Mouse (Mus musculus) Patski (cell line): ENCODE results near the gene Fam222a. TPM values are rescaled to one million over a fixed set of nuclear protein-coding genes. Genes with fewer than 3 reads are reported as not detected.

Experiments
- ATAC-seq: fragments of 100-300 bp; one replicate; pipeline ENCODE4 v1.8.0; 2021
- CTCF ChIA-PET: fragments of 350-600 bp; sonication (Branson Sonifier 250); formaldehyde crosslinking; loops from one replicate; lab custom pipeline; 2022; ENCODE audit warnings: inconsistent platforms; lab: Charles Lee
- POLR2A ChIA-PET: fragments of 350-600 bp; sonication (Branson Sonifier 250); formaldehyde crosslinking; loops from one replicate; lab custom pipeline; 2022; ENCODE audit warnings: antibody characterized with exemption, inconsistent platforms; lab: Charles Lee
- DNase-seq: peaks from one replicate; pipeline ENCODE4 v3.0.0-alpha.2; 2011; ENCODE audit warnings: low read depth, low spot score
- H3K27me3 ChIP-seq: fragments of 371-371 bp; one replicate; pipeline ENCODE4 v1.5.1; 2021
- CTCF ChIP-seq: fragments of 100-300 bp; IDR thresholded peaks from one replicate; pipeline ENCODE4 v1.5.1; 2021
- in situ Hi-C: fragments of 300-500 bp; cut with MboI; formaldehyde crosslinking; loops from 3 replicates; pipeline ENCODE4 v1.11.1; 2018; ENCODE audit warnings: low pct_unique_long_range_greater_than_20kb, mixed read lengths
- polyA plus RNA-seq: library from polyadenylated mRNA; unstranded; gene quantifications from one replicate; pipeline ENCODE4 v1.2.3, GENCODE M21; 2021

The Fam222a gene
- 2.1 TPM for polyA plus RNA-seq

GRCm38 (mm10) chr5:114567565-114568197 lies at the start of gene Fam222a:
Fam222a (plus strand) TSS chr5:114568016.
- no peak for DNase-seq

GRCm38 (mm10) chr5:114528355-114528754 lies 39.5 kb upstream of the Fam222a start:
- POLR2A ChIA-PET = no interaction called here
- H3K27me3 ChIP-seq = peaks cover 10% of the 10 kb centered on the region
- no peak for TF ChIP-seq CTCF
- ATAC-seq = no peak
- in situ Hi-C loops = no loop called here
- CTCF ChIA-PET = no interaction called here
- DNase-seq = no peak

More at GRCm38 (mm10) chr5:114567565-114568197, at the start of gene Fam222a:
- in situ Hi-C loops = no loop called here
- peak; percentile 65 for ATAC-seq
- no peak for TF ChIP-seq CTCF
- no peaks in the 10 kb centered on the region for H3K27me3 ChIP-seq
- CTCF ChIA-PET = interaction anchor here (0.9 to 2.1 kb wide), 10 partner anchors 12 to 107 kb away, joined by 3 to 6 read pairs (median 4); no protein-coding TSS in a partner anchor
- POLR2A ChIA-PET = interaction anchor here (1.3 to 1.4 kb wide), 3 partner anchors 21 to 105 kb away, joined by 3 to 5 read pairs (median 4); no protein-coding TSS in a partner anchor

- DNase-seq = no peak
- ChIA-PET CTCF (no interaction called here), POLR2A (no interaction called here)
- TF ChIP-seq CTCF = no peak
- no peak for ATAC-seq
- in situ Hi-C loops = no loop called here
- peaks cover 26% of the 10 kb centered on the region for H3K27me3 ChIP-seq
Observed at GRCm38 (mm10) chr5:114530337-114530736, 37.5 kb upstream of the Fam222a start.

DNA sequence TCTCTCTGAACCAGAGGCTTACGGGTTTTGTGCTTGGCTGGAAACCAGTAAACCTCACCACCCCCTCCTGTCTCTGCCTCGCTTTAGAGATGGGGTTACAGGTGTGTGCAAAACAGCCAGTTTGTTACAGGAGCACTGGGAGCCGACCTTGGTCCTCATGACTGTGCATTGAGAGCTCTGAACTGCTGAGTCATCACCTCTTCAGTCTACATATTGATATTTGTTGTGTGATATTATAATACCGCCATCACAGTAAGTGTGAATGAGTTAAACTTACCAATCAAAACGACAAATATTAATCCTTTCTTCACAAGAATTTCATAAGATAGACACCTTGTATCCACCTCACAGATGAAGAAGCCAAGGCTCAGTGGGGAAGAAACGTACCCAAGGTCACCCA lies 35.8 kb upstream of the Fam222a start:
- peaks cover 38% of the 10 kb centered on the region for H3K27me3 ChIP-seq
- ChIA-PET CTCF (no interaction called here), POLR2A (interaction anchor here (0.6 kb wide), 1 partner anchor 37 kb away, joined by 3 read pairs; no protein-coding TSS in a partner anchor)
- in situ Hi-C loops = no loop called here
- no peak for TF ChIP-seq CTCF
- no peak for DNase-seq
- no peak for ATAC-seq

- DNase-seq (no peak), ATAC-seq (no peak)
- in situ Hi-C loops = no loop called here
- H3K27me3 ChIP-seq = peaks cover 64% of the 10 kb centered on the region
- CTCF ChIA-PET = no interaction called here
- TF ChIP-seq CTCF = no peak
- POLR2A ChIA-PET = no interaction called here
Observed at GRCm38 (mm10) chr5:114537308-114538020, 30.4 kb upstream of the Fam222a start.

DNA sequence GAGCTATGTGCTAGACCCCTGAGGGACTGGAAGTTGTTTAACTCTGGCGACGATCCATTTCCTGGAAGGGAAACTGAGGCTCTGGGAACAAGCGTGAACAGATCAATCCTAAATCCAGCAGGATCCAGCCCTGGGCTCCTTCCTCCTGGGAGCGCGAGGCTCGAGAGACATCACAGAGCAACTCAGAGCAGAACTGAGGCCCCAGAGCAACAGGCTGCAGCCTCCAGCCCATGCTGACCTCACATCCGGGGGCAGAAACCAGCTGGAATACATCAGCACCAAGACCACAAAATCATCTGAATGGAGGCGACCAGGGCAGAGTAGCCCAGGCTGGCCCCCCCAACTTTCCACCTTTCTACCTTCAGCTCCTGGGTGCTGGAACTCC lies 29.8 kb upstream of the Fam222a start:
- ChIA-PET CTCF (no interaction called here), POLR2A (interaction anchor here (0.6 kb wide), 1 partner anchor 739 kb away, joined by 3 read pairs; no protein-coding TSS in a partner anchor)
- in situ Hi-C loops = no loop called here
- no peak for TF ChIP-seq CTCF
- ATAC-seq (no peak), DNase-seq (no peak)
- H3K27me3 ChIP-seq = peaks cover 62% of the 10 kb centered on the region

GRCm38 (mm10) chr5:114538752-114539151 lies 29.1 kb upstream of the Fam222a start:
- DNase-seq (no peak), ATAC-seq (no peak)
- in situ Hi-C loops = no loop called here
- ChIA-PET POLR2A (interaction anchor here (0.6 kb wide), 1 partner anchor 740 kb away, joined by 3 read pairs; no protein-coding TSS in a partner anchor), CTCF (no interaction called here)
- TF ChIP-seq CTCF = no peak
- peaks cover 57% of the 10 kb centered on the region for H3K27me3 ChIP-seq

DNA sequence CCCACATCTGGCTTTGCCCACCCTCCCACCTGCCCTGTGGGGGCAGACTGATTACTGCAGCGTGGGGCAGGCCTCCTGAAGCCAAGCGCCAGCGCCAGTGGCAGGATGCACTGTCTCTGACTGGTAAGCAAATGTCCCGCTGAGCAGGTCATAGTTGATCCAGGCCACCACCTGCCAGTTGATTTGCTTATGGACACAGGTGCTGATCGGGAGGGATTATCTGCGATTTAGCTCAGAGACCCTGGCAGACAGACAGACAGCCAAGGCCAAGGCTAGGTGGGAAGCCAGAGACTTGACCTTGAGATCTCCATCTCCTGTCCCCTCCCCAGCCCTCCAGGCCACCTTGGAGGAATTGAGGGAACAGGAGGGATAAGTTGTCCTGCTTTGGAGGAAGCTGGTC lies 28.1 kb upstream of the Fam222a start:
- POLR2A ChIA-PET = no interaction called here
- ATAC-seq (no peak), DNase-seq (no peak)
- no peak for TF ChIP-seq CTCF
- CTCF ChIA-PET = no interaction called here
- peaks cover 53% of the 10 kb centered on the region for H3K27me3 ChIP-seq
- in situ Hi-C loops = no loop called here

DNA sequence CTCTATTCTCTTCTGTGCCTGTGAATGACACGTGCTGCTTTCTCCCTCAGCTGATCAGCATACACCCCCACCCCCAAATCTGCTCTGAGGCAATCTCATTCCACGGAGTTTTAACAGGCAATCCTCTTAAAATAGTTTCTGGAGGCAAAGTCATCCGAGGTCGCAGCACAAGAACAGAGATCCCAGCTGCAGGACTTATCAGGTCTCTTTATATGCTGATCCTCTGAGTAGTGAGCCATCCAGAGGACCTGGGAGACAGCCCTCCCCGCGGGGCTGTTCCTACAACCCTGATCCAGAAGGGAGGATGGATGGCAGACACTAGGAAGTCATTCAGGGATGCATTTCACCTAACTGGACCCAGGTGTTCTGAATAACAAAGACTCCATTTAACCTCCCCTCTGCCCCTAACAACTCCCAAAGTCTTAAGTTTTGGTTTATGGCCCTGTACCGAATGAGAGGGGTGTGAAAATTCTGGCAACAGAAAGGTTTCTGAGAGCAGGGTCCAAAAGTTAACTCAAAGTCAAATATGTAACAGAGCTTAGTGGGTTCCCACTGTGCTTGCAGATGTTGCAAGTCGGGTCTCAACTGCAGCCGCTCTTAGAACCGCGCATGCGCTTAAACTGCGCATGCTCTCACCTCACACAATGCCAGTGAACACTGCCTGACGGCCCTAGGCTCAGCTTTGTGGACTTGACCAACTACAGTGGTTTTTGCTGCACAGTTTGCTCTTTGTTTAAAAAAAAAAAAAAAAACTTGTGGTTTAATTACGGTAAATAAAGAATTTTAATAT lies 26.0 kb upstream of the Fam222a start:
- no peak for TF ChIP-seq CTCF
- in situ Hi-C loops = no loop called here
- CTCF ChIA-PET = no interaction called here
- POLR2A ChIA-PET = no interaction called here
- DNase-seq (no peak), ATAC-seq (no peak)
- H3K27me3 ChIP-seq = peaks cover 44% of the 10 kb centered on the region

DNA sequence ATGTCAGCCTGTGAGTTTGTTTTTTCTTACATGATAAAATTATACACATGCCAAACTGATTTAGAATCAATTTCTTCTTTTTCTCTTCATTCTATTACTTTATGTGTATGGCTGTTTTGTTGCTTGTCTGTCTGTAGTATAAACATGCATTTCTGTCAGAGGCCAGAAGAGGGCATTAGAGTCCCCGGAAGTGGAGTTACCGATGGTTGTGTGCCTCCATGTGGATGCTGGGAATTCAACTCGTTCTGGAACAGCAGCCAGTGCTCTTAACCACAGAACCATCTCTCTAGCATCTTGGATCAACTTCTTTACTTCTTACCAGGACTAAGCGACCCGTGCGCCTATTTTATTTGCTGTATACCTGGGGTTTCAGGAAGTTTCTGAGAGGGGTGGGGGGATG lies 24.2 kb upstream of the Fam222a start:
- ATAC-seq = no peak
- DNase-seq = no peak
- peaks cover 26% of the 10 kb centered on the region for H3K27me3 ChIP-seq
- in situ Hi-C loops = no loop called here
- no peak for TF ChIP-seq CTCF
- ChIA-PET CTCF (no interaction called here), POLR2A (no interaction called here)
